ENCODE assay signal across 14 mouse cellular contexts in genomic region chr8:79292712-79293264, GRCm38 (mm10). TPM values are rescaled to one million over a fixed set of nuclear protein-coding genes. Genes with fewer than 3 reads are reported as not detected.
DNase-seq lines count a peak whose midpoint lies in the region; ATAC-seq and TF ChIP-seq lines count a peak whose summit lies in the region.
"Had no signal": no experiment of that assay in that cellular context is flagged by ENCODE, and none has a peak within 500 bp of the region (broad histone marks: within the 10 kb centered on the region; RNA-seq: fewer than 3 reads in every experiment).

No protein-coding gene starts in this region.

- no peak overlapping the region for H3K4me3 ChIP-seq in heart, embryonic 11.5 days (ENCODE audit: low read depth, low read length)
- H3K4me3 ChIP-seq in heart, adult 2 months, result no peak overlapping the region
- no peak overlapping the region for H3K4me3 ChIP-seq in liver, embryonic 11.5 days (ENCODE audit: low read depth, low read length)
- no peak overlapping the region for H3K4me3 ChIP-seq in liver, embryonic 12.5 days
- no peak overlapping the region for H3K4me3 ChIP-seq in embryonic facial prominence, embryonic 14.5 days (ENCODE audit: low read depth, low read length)
- no peak overlapping the region for H3K4me3 ChIP-seq in liver, embryonic 15.5 days (replicated peaks)

- no peaks in the 10 kb centered on the region for H3K36me3 ChIP-seq in heart, embryonic 11.5 days (ENCODE audit: control insufficient read depth, insufficient read depth, low read length)
- H3K36me3 ChIP-seq in heart, adult 2 months (ENCODE audit: control insufficient read depth, insufficient read depth, low read length), result peaks cover 5% of the 10 kb centered on the region; the same call in 1 of the 2 replicates
- no peaks in the 10 kb centered on the region for H3K36me3 ChIP-seq in liver, embryonic 11.5 days (ENCODE audit: control insufficient read depth, insufficient read depth, low read length)
- no peaks in the 10 kb centered on the region for H3K36me3 ChIP-seq in liver, embryonic 12.5 days
- H3K36me3 ChIP-seq in embryonic facial prominence, embryonic 14.5 days (ENCODE audit: control insufficient read depth, insufficient read depth, low read length), result no peaks in the 10 kb centered on the region
- H3K36me3 ChIP-seq in liver, embryonic 15.5 days (replicated peaks), result no peaks in the 10 kb centered on the region

- WGBS in heart, embryonic 11.5 days (ENCODE audit: insufficient replicate concordance), result 39% methylated on average over 3 of the region's 3 CpGs
- 53% methylated on average over 3 of the region's 3 CpGs for WGBS in heart, adult 2 months
- WGBS in liver, embryonic 11.5 days, result 35% methylated on average over 3 of the region's 3 CpGs
- WGBS in liver, embryonic 12.5 days (ENCODE audit: insufficient replicate concordance), result 19% methylated on average over 3 of the region's 3 CpGs
- 85% methylated on average over 3 of the region's 3 CpGs for WGBS in embryonic facial prominence, embryonic 14.5 days
- WGBS in liver, embryonic 15.5 days (ENCODE audit: insufficient replicate concordance), result 12% methylated on average over 3 of the region's 3 CpGs

- no peak for ATAC-seq in heart, embryonic 11.5 days (replicated peaks; ENCODE audit: insufficient number of reproducible peaks, low FRiP score, low TSS enrichment)
- ATAC-seq in liver, embryonic 11.5 days (replicated peaks; ENCODE audit: low FRiP score), result no peak
- ATAC-seq in liver, embryonic 12.5 days, result no peak
- ATAC-seq in embryonic facial prominence, embryonic 14.5 days (ENCODE audit: low read depth), result no peak
- no peak for ATAC-seq in liver, embryonic 15.5 days (ENCODE audit: insufficient read depth)

- peak overlapping the region; percentile 7; the same call in 1 of the 2 replicates for H3K27ac ChIP-seq in heart, embryonic 11.5 days (ENCODE audit: low read depth, low read length)
- no peak overlapping the region for H3K27ac ChIP-seq in heart, adult 2 months
- no peak overlapping the region for H3K27ac ChIP-seq in liver, embryonic 11.5 days (ENCODE audit: low read depth, low read length)
- H3K27ac ChIP-seq in liver, embryonic 12.5 days, result no peak overlapping the region
- no peak overlapping the region for H3K27ac ChIP-seq in embryonic facial prominence, embryonic 14.5 days (replicated peaks; ENCODE audit: low read depth, low read length)
- H3K27ac ChIP-seq in liver, embryonic 15.5 days (replicated peaks), result no peak overlapping the region

- no peak for DNase-seq in heart, adult 2 months
- no peak for DNase-seq in liver, embryonic 11.5 days (ENCODE audit: low spot score)
- DNase-seq in embryonic facial prominence, embryonic 14.5 days (ENCODE audit: low spot score), result no peak
- DNase-seq in frontal cortex, adult 2 months (ENCODE audit: extremely low spot score in 1 of 2, low spot score in 1 of 2), result no peak
- DNase-seq in gastrocnemius, adult 8-10 months (ENCODE audit: low spot score in 2 of 2), result no peak
- DNase-seq: right cerebral cortex, postnatal 25 days; thymus, adult 18-20 months had no signal

- H3K79me2 ChIP-seq in heart, adult 2 months (replicated peaks; ENCODE audit: control insufficient read depth, insufficient read depth, low read length), result peaks cover 4% of the 10 kb centered on the region; the same call in 1 of the 2 replicates

- intact Hi-C loops in heart, adult 2 months (cut with DNase I), result loop anchor here (5.0 to 10.0 kb wide), 3 partner anchors 85 to 422 kb away; partner anchors contain the start of genes Abce1 and Anapc10

- no peak for TF ChIP-seq EP300 in heart, adult 2 months (IDR thresholded peaks at IDR 0.05; ENCODE audit: insufficient read depth, low read depth, low read length)

- no peaks in the 10 kb centered on the region for H3K9me3 ChIP-seq in heart, embryonic 11.5 days (replicated peaks; ENCODE audit: control insufficient read depth, low read length)
- H3K9me3 ChIP-seq in liver, embryonic 11.5 days (ENCODE audit: control insufficient read depth, low read length), result no peaks in the 10 kb centered on the region
- no peaks in the 10 kb centered on the region for H3K9me3 ChIP-seq in liver, embryonic 12.5 days (replicated peaks)
- H3K9me3 ChIP-seq in embryonic facial prominence, embryonic 14.5 days (ENCODE audit: control insufficient read depth, low read length), result no peaks in the 10 kb centered on the region
- H3K9me3 ChIP-seq in liver, embryonic 15.5 days (replicated peaks), result no peaks in the 10 kb centered on the region

- peak overlapping the region; percentile 12; the same call in 1 of the 2 replicates for H3K4me2 ChIP-seq in heart, embryonic 11.5 days
- peak overlapping the region; percentile 10; the same call in 1 of the 2 replicates for H3K4me2 ChIP-seq in liver, embryonic 11.5 days
- no peak overlapping the region; the same call in 1 of the 2 replicates for H3K4me2 ChIP-seq in liver, embryonic 12.5 days
- H3K4me2 ChIP-seq in embryonic facial prominence, embryonic 14.5 days (ENCODE audit: low read depth, low read length), result peak overlapping the region; percentile 92
- peak overlapping the region; percentile 95; the same call in 1 of the 2 replicates for H3K4me2 ChIP-seq in liver, embryonic 15.5 days

- no peak for TF ChIP-seq POLR2A in heart, adult 2 months (IDR thresholded peaks at IDR 0.05; ENCODE audit: insufficient read depth, low read depth, low read length)

- no peaks in the 10 kb centered on the region for H3K27me3 ChIP-seq in heart, embryonic 11.5 days (ENCODE audit: control insufficient read depth, insufficient read depth, low read length)
- H3K27me3 ChIP-seq in heart, adult 2 months (ENCODE audit: control insufficient read depth, insufficient read depth, low read length), result no peaks in the 10 kb centered on the region
- H3K27me3 ChIP-seq in liver, embryonic 11.5 days (replicated peaks; ENCODE audit: control insufficient read depth, insufficient read depth, low read length), result no peaks in the 10 kb centered on the region
- H3K27me3 ChIP-seq in liver, embryonic 12.5 days (replicated peaks), result no peaks in the 10 kb centered on the region
- no peaks in the 10 kb centered on the region for H3K27me3 ChIP-seq in embryonic facial prominence, embryonic 14.5 days (replicated peaks; ENCODE audit: control insufficient read depth, insufficient read depth, low read length)
- no peaks in the 10 kb centered on the region for H3K27me3 ChIP-seq in liver, embryonic 15.5 days

- TF ChIP-seq CTCF in heart, adult 2 months (IDR thresholded peaks at IDR 0.05), result no peak

- peaks cover 19% of the 10 kb centered on the region for H3K4me1 ChIP-seq in heart, embryonic 11.5 days (ENCODE audit: control insufficient read depth, insufficient read depth, low read length)
- peaks cover 10% of the 10 kb centered on the region for H3K4me1 ChIP-seq in heart, adult 2 months (ENCODE audit: control insufficient read depth, insufficient read depth, low read length)
- H3K4me1 ChIP-seq in liver, embryonic 11.5 days (replicated peaks; ENCODE audit: control insufficient read depth, insufficient read depth, low read length), result peaks cover 9% of the 10 kb centered on the region
- H3K4me1 ChIP-seq in liver, embryonic 12.5 days, result peaks cover 28% of the 10 kb centered on the region
- H3K4me1 ChIP-seq in embryonic facial prominence, embryonic 14.5 days (ENCODE audit: control insufficient read depth, insufficient read depth, low read length), result peaks cover 13% of the 10 kb centered on the region
- H3K4me1 ChIP-seq in liver, embryonic 15.5 days (replicated peaks), result peaks cover 20% of the 10 kb centered on the region

- no peak overlapping the region for H3K9ac ChIP-seq in heart, embryonic 11.5 days (ENCODE audit: low read depth, low read length)
- H3K9ac ChIP-seq in heart, adult 2 months (ENCODE audit: low read depth, low read length), result no peak overlapping the region
- H3K9ac ChIP-seq in liver, embryonic 11.5 days (ENCODE audit: low read depth, low read length), result no peak overlapping the region
- H3K9ac ChIP-seq in liver, embryonic 12.5 days, result no peak overlapping the region
- no peak overlapping the region for H3K9ac ChIP-seq in embryonic facial prominence, embryonic 14.5 days (ENCODE audit: low read depth, low read length)
- H3K9ac ChIP-seq in liver, embryonic 15.5 days, result no peak overlapping the region

RNA-seq across cellular contexts. Expression of gene Mmaa, which starts 1.9 kb away (rescaled TPM):
- polyA plus RNA-seq in heart, embryonic 11.5 days (2014; fragmentation: Nextera tagmentation; extraction: Ambion mirVana), result 9.4 and 9.6 TPM in 2 replicates
- total RNA-seq in heart, adult 2 months (2021), result 10 to 100 TPM; 44.0 to 45.9 TPM
- 15.3 and 28.0 TPM in 2 replicates for polyA plus RNA-seq in heart, adult 2 months (2012; rRNA removed)
- polyA plus RNA-seq in liver, embryonic 11.5 days (2014; fragmentation: Nextera tagmentation; extraction: Ambion mirVana), result 7.7 and 8.1 TPM in 2 replicates
- polyA plus RNA-seq in liver, embryonic 12.5 days (2016; fragmentation: Nextera tagmentation; extraction: Ambion mirVana), result 5.4 and 5.9 TPM in 2 replicates
- 13.2 and 15.2 TPM in 2 replicates for polyA plus RNA-seq in embryonic facial prominence, embryonic 14.5 days (2014; fragmentation: Nextera tagmentation; extraction: Ambion mirVana)
- 5.3 and 5.4 TPM in 2 replicates for polyA plus RNA-seq in liver, embryonic 15.5 days (2015; fragmentation: Nextera tagmentation; extraction: Ambion mirVana)
- polyA plus RNA-seq in frontal cortex, adult 2 months (2012; rRNA removed), result 30.9 and 33.3 TPM in 2 replicates
- 10 to 100 TPM; 14.9 to 18.5 (median 17.3) TPM for total RNA-seq in gastrocnemius, adult 8-10 months (2022)

RNA-seq across cellular contexts. Expression of gene 1700011L22Rik, which starts 44.4 kb away (rescaled TPM):
- not detected in 2 replicates for polyA plus RNA-seq in heart, embryonic 11.5 days (2014; fragmentation: Nextera tagmentation; extraction: Ambion mirVana)
- total RNA-seq in heart, adult 2 months (2021), result not detected
- 0.88 TPM in 1 of 2 replicates, not detected in the other for polyA plus RNA-seq in heart, adult 2 months (2012; rRNA removed)
- not detected in 2 replicates for polyA plus RNA-seq in liver, embryonic 11.5 days (2014; fragmentation: Nextera tagmentation; extraction: Ambion mirVana)
- not detected in 2 replicates for polyA plus RNA-seq in liver, embryonic 12.5 days (2016; fragmentation: Nextera tagmentation; extraction: Ambion mirVana)
- polyA plus RNA-seq in embryonic facial prominence, embryonic 14.5 days (2014; fragmentation: Nextera tagmentation; extraction: Ambion mirVana), result not detected in 2 replicates
- not detected in 2 replicates for polyA plus RNA-seq in liver, embryonic 15.5 days (2015; fragmentation: Nextera tagmentation; extraction: Ambion mirVana)
- not detected in 2 replicates for polyA plus RNA-seq in frontal cortex, adult 2 months (2012; rRNA removed)
- total RNA-seq in gastrocnemius, adult 8-10 months (2022), result not detected
- total RNA-seq: adrenal gland, postnatal 36 days; heart, postnatal 25 days had no signal
- polyA plus RNA-seq: liver, embryonic 16.5 days; neural tube, embryonic 14.5 days had no signal
